Mouse (Mus musculus) stomach, embryonic 16.5 days (tissue): Measurements from ENCODE around the gene Nsun2. TPM values are rescaled to one million over a fixed set of nuclear protein-coding genes. Genes with fewer than 3 reads are reported as not detected.
"Not testable (repeated sequence)": the region's sequence is repeated elsewhere in the genome, so short reads cannot be mapped to it uniquely, and the experiment has no call there.

Source experiments
- ATAC-seq: fragments of 200-750 bp; cut with Nextera tagmentation; 2 replicates; pipeline ENCODE4 v1.8.0; 2017; ENCODE audit warnings: moderate number of reproducible peaks, moderate TSS enrichment; ENCODE audit not compliant: insufficient read depth, low FRiP score
- H3K27ac ChIP-seq: fragments of 300-500 bp; sonication (generic); 2 replicates; pipeline ENCODE4 v1.5.1; 2014; ENCODE audit warnings: low read length
- H3K27me3 ChIP-seq: fragments of 300-500 bp; sonication (generic); 2 replicates; pipeline ENCODE4 v1.6.1; 2014; ENCODE audit warnings: low read length, control low read depth, mixed read lengths; ENCODE audit not compliant: control insufficient read depth, insufficient read depth
- H3K36me3 ChIP-seq: fragments of 300-500 bp; sonication (generic); 2 replicates; pipeline ENCODE4 v1.6.1; 2014; ENCODE audit warnings: low read length; ENCODE audit not compliant: control insufficient read depth, insufficient read depth
- H3K4me1 ChIP-seq: fragments of 300-500 bp; sonication (generic); 2 replicates; pipeline ENCODE4 v1.6.1; 2014; ENCODE audit warnings: low read length, control low read depth, mixed read lengths; ENCODE audit not compliant: control insufficient read depth, insufficient read depth
- H3K4me2 ChIP-seq: fragments of 300-500 bp; sonication (generic); 2 replicates; pipeline ENCODE4 v1.6.1; 2014; ENCODE audit warnings: low read depth, low read length, mixed read lengths
- H3K4me3 ChIP-seq: fragments of 300-500 bp; sonication (generic); replicated peaks from 2 replicates; pipeline ENCODE4 v1.5.1; 2014; ENCODE audit warnings: mild to moderate bottlenecking, low read length
- H3K9ac ChIP-seq: fragments of 300-500 bp; sonication (generic); 2 replicates; pipeline ENCODE4 v1.6.1; 2014; ENCODE audit warnings: low read length
- H3K9me3 ChIP-seq: fragments of 300-500 bp; sonication (generic); replicated peaks from 2 replicates; pipeline ENCODE4 v1.6.1; 2016; ENCODE audit warnings: low read length, control low read depth; ENCODE audit not compliant: control insufficient read depth
- WGBS: fragments of 180-500 bp; shearing (Covaris S2); extraction: QIAGEN DNeasy Blood & Tissue Kit; methylation state at CpG from one replicate; pipeline ENCODE4 v1.1.7; 2014; 5-methylcytosine and 5-hydroxymethylcytosine counted together
- polyA plus RNA-seq: library from polyadenylated mRNA; unstranded; fragments of >200 nt; fragmentation: Nextera tagmentation; extraction: Ambion mirVana; gene quantifications from 2 replicates; pipeline ENCODE4 v1.2.1, GENCODE M21; 2015

Nsun2 gene
- polyA plus RNA-seq, 1 experiment from 2014 or later = 108 TPM

DNA sequence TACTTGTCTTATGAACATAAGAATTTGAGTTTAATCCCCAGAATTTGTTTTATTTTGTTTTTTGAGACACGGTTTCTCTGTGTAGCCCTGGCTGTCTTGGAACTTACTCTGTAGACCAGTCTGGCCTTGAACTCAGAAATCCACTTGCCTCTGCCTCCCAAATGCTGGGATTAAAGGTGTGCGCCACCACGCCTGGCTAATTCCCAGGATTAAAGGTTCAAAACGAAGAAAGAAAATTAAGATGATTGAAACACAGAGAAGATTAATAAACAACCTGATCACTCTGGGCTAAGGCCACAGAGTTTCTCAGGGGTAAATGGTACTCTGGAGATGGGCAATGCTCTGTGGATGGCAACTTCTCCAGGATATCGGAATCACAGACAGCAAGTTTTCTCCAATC is 67.3 kb downstream of the Nsun2 start:
- H3K4me1 ChIP-seq, H3K27me3 ChIP-seq, ATAC-seq, H3K36me3 ChIP-seq, H3K4me3 ChIP-seq, H3K4me2 ChIP-seq, H3K9ac ChIP-seq, H3K27ac ChIP-seq, H3K9me3 ChIP-seq: not testable (repeated sequence)
- WGBS = 84% methylated on average over 5 of the region's 5 CpGs

DNA sequence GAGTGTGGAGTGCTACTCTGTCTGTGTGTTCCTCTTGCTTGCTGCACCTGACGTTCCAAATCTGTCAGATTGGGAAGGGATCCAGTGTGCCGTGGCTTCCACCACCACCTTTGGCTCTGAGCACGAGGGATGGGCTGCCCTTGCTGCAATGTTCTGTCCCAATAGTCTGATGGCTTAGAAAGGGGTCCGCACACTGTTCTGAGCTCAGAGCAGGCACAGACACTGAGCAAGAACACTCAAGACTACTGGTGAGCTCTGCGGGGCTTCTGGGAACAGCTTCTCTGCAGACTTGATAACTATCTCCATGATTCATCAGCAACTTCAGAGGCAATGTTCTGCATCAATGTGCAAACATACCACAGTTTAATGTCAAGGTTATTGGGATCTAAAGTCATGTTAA is 67.8 kb downstream of the Nsun2 start:
- Histone ChIP-seq H3K4me2 (no peak overlapping the region), H3K4me3 (no peak overlapping the region), H3K27ac (no peak overlapping the region), H3K27me3 (no peaks in the 10 kb centered on the region), H3K36me3 (no peaks in the 10 kb centered on the region), H3K4me1 (no peaks in the 10 kb centered on the region), H3K9ac (no peak overlapping the region), H3K9me3 (no peaks in the 10 kb centered on the region)
- 79% methylated on average over 5 of the region's 5 CpGs for WGBS
- ATAC-seq = no peak

DNA sequence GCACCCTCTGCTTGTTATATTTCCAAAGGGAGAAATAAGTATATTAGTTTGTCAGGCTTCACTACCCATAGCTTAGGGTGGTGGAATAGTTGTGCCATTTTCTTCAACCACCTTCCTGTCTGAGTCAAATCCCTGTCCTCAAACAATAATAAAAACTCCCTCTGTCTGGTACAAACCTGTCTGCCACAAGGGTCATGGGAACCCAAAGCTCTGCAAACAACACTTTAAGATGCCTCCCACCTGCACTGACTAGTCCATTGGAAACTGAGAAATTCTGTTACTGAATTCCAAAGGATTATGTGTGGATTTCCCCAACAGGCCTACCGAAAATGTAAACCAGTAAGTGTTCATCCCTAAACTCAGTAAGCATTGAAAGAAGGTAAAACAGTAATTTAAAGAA is 71.1 kb downstream of the Nsun2 start:
- Histone ChIP-seq H3K9ac (no peak overlapping the region), H3K4me2 (no peak overlapping the region), H3K9me3 (no peaks in the 10 kb centered on the region), H3K27me3 (no peaks in the 10 kb centered on the region), H3K27ac (no peak overlapping the region), H3K36me3 (no peaks in the 10 kb centered on the region), H3K4me3 (no peak overlapping the region), H3K4me1 (no peaks in the 10 kb centered on the region)
- ATAC-seq = no peak
- 69% methylated on average over 1 of the region's 1 CpGs for WGBS

DNA sequence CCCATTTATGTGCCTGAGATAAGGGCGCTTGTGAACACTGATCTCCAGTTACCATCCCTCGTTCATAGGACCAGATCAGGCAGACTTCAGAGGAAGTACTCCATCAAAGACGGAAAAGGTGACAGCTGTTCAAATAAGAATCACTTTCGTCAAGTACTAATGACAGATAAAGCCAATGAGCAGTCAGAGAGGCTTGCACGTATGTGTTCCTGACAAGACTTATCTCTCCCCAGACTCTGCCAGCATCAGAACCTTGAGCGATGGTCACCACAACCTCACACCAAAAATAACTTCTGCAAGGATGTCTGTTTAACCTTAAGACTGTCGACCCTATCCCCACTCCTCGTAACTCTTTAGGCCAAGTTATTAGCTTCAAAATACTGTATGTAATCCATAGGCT is 75.2 kb downstream of the Nsun2 start:
- Histone ChIP-seq H3K27ac (no peak overlapping the region), H3K36me3 (no peaks in the 10 kb centered on the region), H3K9me3 (no peaks in the 10 kb centered on the region), H3K9ac (no peak overlapping the region), H3K27me3 (no peaks in the 10 kb centered on the region), H3K4me2 (no peak overlapping the region), H3K4me3 (no peak overlapping the region), H3K4me1 (peaks cover 10% of the 10 kb centered on the region)
- ATAC-seq = no peak
- WGBS = 66% methylated on average over 8 of the region's 8 CpGs

DNA sequence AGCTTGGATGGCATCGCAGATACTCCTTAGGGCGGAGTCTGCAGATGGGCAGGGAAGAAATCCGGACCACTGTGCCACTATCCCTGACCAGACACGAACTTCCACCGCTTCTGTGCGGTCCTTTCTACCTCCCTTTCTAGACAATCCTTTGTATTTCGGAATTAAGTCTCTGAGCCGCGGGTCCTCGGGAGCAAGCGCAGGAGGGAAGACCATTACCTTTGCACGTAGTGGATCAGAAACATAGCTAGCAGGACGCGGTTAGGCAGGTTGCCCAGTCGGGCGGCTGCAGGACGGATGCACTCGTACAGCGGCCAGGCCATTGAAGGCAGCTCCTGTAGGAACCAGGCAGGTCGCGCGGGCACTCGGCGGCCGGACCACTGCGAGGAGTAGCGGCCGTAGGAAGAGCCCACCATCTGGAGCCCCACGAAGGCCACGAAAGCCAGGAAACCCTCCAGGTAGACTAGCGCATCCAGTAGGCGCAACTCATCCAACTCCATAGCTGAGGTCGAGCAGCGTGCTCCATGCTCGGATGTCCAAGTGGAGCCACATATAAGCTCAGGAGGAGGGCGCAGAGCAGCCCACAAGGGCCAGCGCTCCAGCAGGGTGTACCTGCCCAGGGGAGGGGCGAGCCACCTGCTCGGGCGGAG is 77.3 kb downstream of the Nsun2 start:
- H3K4me3 ChIP-seq = peak overlapping the region; percentile 85
- H3K9ac ChIP-seq = peak overlapping the region; percentile 81
- 0 out of 2 replicates have a peak, but pooled peaks have one; percentile 5 for ATAC-seq
- peak overlapping the region; percentile 49; the same call in 1 of the 2 replicates for H3K27ac ChIP-seq
- H3K36me3 ChIP-seq = 0 out of 2 replicates have a peak, but pooled peaks cover 1% of the 10 kb centered on the region
- no peaks in the 10 kb centered on the region for H3K27me3 ChIP-seq
- peaks cover 10% of the 10 kb centered on the region for H3K4me1 ChIP-seq
- peak overlapping the region; percentile 95 for H3K4me2 ChIP-seq
- under 1% methylated on average over 40 of the region's 40 CpGs for WGBS
- no peaks in the 10 kb centered on the region for H3K9me3 ChIP-seq

DNA sequence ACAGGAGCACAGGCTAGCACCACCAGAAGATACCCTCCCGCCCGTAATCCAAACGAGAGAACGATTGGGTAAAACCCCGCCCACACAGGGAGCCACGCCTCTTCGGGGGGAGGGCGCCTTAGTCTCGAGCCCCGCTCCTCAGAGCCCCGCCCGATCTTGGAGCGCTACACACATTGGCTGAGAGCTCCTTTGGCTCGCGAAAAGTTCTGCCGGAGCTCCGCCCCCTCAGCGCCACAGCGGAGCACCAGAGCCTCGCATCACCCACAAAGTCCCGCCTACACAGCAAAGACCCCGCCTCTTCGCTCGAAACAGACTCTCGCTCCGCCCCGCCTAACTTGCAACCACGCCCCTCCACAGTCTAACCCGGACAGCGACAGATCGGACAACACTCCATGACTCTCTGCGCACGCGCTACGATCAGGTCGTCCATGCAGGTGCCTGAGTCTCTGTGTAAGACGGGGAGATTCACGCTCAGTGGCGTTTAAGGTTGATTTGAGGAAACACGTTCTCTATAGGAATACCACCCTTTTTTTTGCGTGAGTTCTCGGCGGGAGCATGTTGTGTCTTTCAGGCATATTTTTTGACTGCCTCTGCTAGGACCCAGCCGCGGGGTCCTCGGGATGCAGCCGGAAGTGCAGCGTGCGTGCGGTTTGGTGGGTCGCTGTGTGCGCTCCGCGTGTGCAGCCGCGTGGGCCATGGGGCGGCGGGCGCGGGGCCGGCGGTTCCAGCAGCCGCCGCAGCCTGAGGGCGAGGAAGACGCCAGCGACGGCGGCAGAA is 78.0 kb downstream of the Nsun2 start, which contains the start of gene Srd5a1:
TSS of gene Srd5a1 (minus strand) at position 45 of the 777 bp plus-strand sequence.
- Histone ChIP-seq H3K36me3 (0 out of 2 replicates have a peak, but pooled peaks cover 8% of the 10 kb centered on the region), H3K27ac (peak within 1 kb of the TSS; percentile 52; the same call in 1 of the 2 replicates), H3K4me3 (peak within 1 kb of the TSS; percentile 97), H3K9me3 (no peaks in the 10 kb centered on the region), H3K9ac (peak within 1 kb of the TSS; percentile 94), H3K4me2 (peak within 1 kb of the TSS; percentile 95), H3K4me1 (peaks cover 10% of the 10 kb centered on the region), H3K27me3 (no peaks in the 10 kb centered on the region)
- peak; percentile 99 for ATAC-seq
- WGBS = under 1% methylated on average over 69 of the region's 69 CpGs

DNA sequence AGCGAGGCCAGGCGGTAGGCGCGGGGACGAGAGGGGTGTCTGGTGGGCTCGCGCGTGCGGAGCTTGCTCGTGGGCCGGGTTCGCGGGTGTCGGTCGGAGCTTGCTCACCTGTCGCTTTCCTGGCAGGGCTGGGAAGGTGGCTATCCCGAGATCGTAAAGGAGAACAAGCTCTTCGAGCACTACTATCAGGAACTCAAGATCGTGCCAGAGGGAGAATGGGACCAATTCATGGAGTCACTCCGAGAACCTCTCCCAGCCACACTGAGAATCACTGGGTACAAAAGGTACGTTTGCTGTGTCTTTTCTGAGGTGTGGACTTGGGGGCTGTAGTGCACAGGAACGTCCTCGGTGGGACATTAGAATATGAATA is 78.6 kb downstream of the Nsun2 start:
- under 1% methylated on average over 24 of the region's 24 CpGs for WGBS
- Histone ChIP-seq H3K4me1 (peaks cover 10% of the 10 kb centered on the region), H3K9ac (peak overlapping the region; percentile 94), H3K27ac (peak overlapping the region; percentile 52; the same call in 1 of the 2 replicates), H3K4me3 (peak overlapping the region; percentile 97), H3K4me2 (peak overlapping the region; percentile 69), H3K36me3 (0 out of 2 replicates have a peak, but pooled peaks cover 9% of the 10 kb centered on the region), H3K9me3 (no peaks in the 10 kb centered on the region), H3K27me3 (no peaks in the 10 kb centered on the region)
- ATAC-seq = no peak

DNA sequence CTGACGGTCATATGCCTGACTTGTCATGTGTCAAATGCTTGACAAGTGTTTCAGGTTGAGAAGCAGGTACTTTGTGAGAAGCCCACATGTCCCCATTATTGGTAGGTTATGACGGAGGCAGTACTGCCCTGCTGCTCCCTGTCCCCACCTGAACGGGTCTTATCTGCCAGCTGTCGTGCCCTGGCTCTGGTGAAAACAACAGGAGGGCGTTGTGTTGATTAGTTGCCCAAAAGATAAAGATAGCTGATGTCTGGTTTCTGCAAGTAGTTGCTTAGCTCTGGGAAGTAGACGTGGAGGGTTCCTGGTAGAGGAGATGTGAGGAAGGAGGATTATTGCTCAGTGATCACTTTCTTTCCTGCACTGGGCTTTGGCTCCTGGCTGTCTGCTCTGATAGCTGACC is 83.2 kb downstream of the Nsun2 start:
- Histone ChIP-seq H3K9ac (no peak overlapping the region), H3K9me3 (no peaks in the 10 kb centered on the region), H3K36me3 (peaks cover 27% of the 10 kb centered on the region), H3K27me3 (no peaks in the 10 kb centered on the region), H3K4me1 (peaks cover 10% of the 10 kb centered on the region), H3K27ac (no peak overlapping the region), H3K4me2 (no peak overlapping the region), H3K4me3 (no peak overlapping the region)
- WGBS = 80% methylated on average over 6 of the region's 6 CpGs
- no peak for ATAC-seq

DNA sequence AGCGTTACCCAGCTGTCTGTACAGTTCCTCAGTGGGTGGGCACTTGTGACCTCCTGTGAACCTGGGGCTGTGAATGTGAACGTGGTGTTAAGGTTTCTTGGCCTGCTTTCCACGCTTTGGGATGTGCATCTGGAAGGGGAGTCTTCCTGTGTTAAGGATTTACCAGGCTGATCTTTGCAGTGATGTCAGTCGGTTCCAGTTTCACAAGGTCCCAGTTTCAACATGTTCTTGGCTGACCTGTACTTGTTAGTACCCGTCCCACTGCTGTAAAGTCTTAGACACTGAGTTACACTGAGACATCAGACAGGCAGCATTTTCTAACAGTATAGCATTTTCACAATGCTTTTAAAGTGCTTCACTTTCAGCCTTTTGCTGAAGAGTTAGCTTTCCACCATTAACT is 90.3 kb downstream of the Nsun2 start:
- Histone ChIP-seq H3K9ac (no peak overlapping the region), H3K27ac (no peak overlapping the region), H3K4me1 (no peaks in the 10 kb centered on the region), H3K4me3 (no peak overlapping the region), H3K4me2 (no peak overlapping the region), H3K36me3 (peaks cover 20% of the 10 kb centered on the region), H3K9me3 (no peaks in the 10 kb centered on the region), H3K27me3 (no peaks in the 10 kb centered on the region)
- ATAC-seq = no peak
- 73% methylated on average over 5 of the region's 5 CpGs for WGBS
